Mouse (Mus musculus) E14TG2a.4 (cell line): ENCODE measurements at regions not wholly inside any gene's neighbourhood (a gene's known extent, or its start where the extent isn't known, plus 50 kb on each side); places are given as distances from the start of the nearest gene placed in this dataset.

Experiments
- CTCF ChIP-seq: conservative IDR thresholded peaks from 2 replicates; pipeline ENCODE4 v1.5.1; 2014; ENCODE audit warnings: low read length
- POU5F1 ChIP-seq: IDR thresholded peaks from 2 replicates; pipeline ENCODE4 v1.6.1; 2014; ENCODE audit warnings: low read length, borderline replicate concordance

GRCm38 (mm10) chr12:5547698-5548097 lies 172.2 kb upstream of the Klhl29 start:
- TF ChIP-seq CTCF (no peak), POU5F1 (no peak)
